Mouse (Mus musculus): ENCODE data around the gene Slc25a11. TPM values are rescaled to one million over a fixed set of nuclear protein-coding genes. Genes with fewer than 3 reads are reported as not detected.
A peak's percentile ranks its signal among the peaks of the same experiment; 100 is the strongest.

Gene Slc25a11
- polyA plus RNA-seq, 1 experiment from 2014 or later: 156 TPM

DNA sequence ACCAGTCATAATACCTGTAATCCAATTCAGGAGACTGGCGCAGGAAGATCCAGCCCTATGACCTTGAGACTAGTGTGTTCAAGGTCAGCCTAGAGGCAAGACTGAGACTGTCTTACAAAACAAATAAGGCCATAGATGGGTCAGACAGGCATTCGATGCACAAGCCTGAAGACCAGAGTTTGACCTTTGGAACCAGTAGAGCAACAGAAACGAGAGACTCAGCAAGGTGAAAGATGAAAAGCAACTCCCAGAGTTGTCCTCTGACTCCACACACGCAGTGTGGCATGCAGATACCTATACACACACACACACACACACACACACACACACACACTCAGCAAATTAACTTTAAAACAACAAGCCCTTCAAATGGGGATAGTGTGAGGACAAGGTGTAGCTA is 20.4 kb downstream of the Slc25a11 start:
- Histone ChIP-seq H3K27ac (no peak overlapping the region), H3K4me2 (no peak overlapping the region), H3K4me3 (no peak overlapping the region), H3K9ac (no peak overlapping the region), H3K36me3 (ENCODE audit: poor library complexity, severe bottlenecking) (no peaks in the 10 kb centered on the region), H3K27me3 (no peaks in the 10 kb centered on the region), H3K9me3 (replicated peaks) (no peaks in the 10 kb centered on the region), H3K4me1 (no peaks in the 10 kb centered on the region)
- 87% methylated on average over 4 of the region's 4 CpGs for WGBS
- ATAC-seq: no peak

DNA sequence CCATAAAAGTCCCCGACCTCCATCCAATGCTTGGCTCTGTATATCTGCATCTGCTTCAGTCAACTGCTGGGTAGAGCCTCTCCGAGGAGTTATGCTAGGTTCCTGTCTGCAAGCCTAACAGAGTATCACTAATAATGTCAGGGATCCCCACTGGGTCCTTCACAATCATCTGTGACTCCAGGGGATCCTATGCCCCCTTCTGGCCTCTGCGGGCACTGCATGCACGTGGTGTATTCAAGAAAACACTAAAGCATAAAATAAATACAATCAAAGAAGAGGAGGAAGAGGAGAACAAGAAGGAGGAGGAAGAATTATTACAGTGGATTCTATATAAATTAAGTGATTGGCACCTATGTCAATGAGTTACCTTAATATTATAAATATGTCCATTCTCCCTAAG is 21.8 kb downstream of the Slc25a11 start:
- H3K27ac ChIP-seq: no peak overlapping the region
- no peak overlapping the region for H3K9ac ChIP-seq
- H3K36me3 ChIP-seq (ENCODE audit: poor library complexity, severe bottlenecking): no peaks in the 10 kb centered on the region
- no peaks in the 10 kb centered on the region for H3K4me1 ChIP-seq
- no peaks in the 10 kb centered on the region for H3K9me3 ChIP-seq (replicated peaks)
- ATAC-seq: no peak
- no peaks in the 10 kb centered on the region for H3K27me3 ChIP-seq
- H3K4me2 ChIP-seq: no peak overlapping the region
- 52% methylated on average over 4 of the region's 4 CpGs for WGBS
- H3K4me3 ChIP-seq: no peak overlapping the region

GRCm38 (mm10) chr11:70623053-70623742 is 24.1 kb downstream of the Slc25a11 start:
- Histone ChIP-seq H3K27me3 (no peaks in the 10 kb centered on the region), H3K4me3 (no peak overlapping the region), H3K9me3 (replicated peaks) (no peaks in the 10 kb centered on the region), H3K27ac (no peak overlapping the region), H3K36me3 (ENCODE audit: poor library complexity, severe bottlenecking) (no peaks in the 10 kb centered on the region), H3K9ac (no peak overlapping the region), H3K4me2 (no peak overlapping the region), H3K4me1 (no peaks in the 10 kb centered on the region)
- WGBS: 85% methylated on average over 10 of the region's 10 CpGs
- no peak for ATAC-seq

DNA sequence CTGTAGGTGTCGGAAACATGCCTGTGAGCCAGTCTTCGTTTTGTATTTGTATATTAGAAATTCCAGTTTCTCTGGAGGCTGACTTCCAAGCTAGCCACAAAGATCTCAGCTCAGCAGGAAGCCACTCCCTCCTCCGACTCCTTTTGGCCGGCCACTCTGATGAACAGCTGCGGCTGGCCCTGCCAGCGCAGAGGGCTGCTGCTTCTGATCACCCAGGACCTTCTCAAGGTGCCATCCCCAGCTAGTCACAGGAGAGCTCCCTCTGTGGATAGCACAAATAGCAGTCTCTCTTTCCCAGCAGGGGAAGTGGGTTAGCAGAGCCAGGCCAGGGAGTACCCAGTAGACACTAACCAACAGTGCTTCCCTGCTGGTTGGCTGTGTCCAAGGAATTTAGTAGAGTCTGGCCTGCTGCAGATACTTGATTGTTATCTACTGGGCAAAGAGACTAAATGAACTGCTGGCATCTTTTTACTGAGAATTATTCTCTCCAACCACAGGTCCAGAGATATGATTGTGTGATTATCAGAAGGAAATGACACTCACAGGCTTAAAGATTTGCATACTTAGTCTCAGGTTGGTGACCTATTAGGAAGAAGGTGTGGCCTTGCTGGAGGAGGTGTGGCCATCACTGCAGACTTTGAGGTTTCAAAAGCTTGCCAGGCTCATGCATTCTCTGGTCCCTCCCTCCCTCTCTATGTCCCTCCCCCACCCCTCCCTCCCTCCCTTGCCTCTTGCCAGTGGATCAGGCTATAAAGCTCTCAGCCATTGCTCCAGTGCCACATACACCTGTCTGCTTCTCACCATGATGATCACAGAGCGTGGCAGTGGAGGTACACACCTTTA is 25.1 kb downstream of the Slc25a11 start:
- Histone ChIP-seq H3K4me3 (no peak overlapping the region), H3K27ac (no peak overlapping the region), H3K9me3 (replicated peaks) (no peaks in the 10 kb centered on the region), H3K4me2 (no peak overlapping the region), H3K36me3 (ENCODE audit: poor library complexity, severe bottlenecking) (no peaks in the 10 kb centered on the region), H3K4me1 (no peaks in the 10 kb centered on the region), H3K9ac (no peak overlapping the region; the same call in 1 of the 2 replicates), H3K27me3 (no peaks in the 10 kb centered on the region)
- ATAC-seq: no peak
- whole genome bisulfite sequencing: 45% methylated on average over 7 of the region's 7 CpGs

GRCm38 (mm10) chr11:70619101-70619500 is 28.2 kb downstream of the Slc25a11 start, which contains the start of gene Chrne:
Gene Chrne, minus strand, starts transcription at chr11:70619216.
- Histone ChIP-seq H3K9me3 (replicated peaks) (no peaks in the 10 kb centered on the region), H3K4me2 (no peak within 1 kb of the TSS), H3K9ac (no peak within 1 kb of the TSS), H3K4me1 (peaks cover 8% of the 10 kb centered on the region), H3K27ac (no peak within 1 kb of the TSS), H3K4me3 (no peak within 1 kb of the TSS), H3K36me3 (ENCODE audit: poor library complexity, severe bottlenecking) (no peaks in the 10 kb centered on the region), H3K27me3 (peaks cover 12% of the 10 kb centered on the region; the same call in 1 of the 2 replicates)
- 60% methylated on average over 1 of the region's 1 CpGs for WGBS
- ATAC-seq: no peak

DNA sequence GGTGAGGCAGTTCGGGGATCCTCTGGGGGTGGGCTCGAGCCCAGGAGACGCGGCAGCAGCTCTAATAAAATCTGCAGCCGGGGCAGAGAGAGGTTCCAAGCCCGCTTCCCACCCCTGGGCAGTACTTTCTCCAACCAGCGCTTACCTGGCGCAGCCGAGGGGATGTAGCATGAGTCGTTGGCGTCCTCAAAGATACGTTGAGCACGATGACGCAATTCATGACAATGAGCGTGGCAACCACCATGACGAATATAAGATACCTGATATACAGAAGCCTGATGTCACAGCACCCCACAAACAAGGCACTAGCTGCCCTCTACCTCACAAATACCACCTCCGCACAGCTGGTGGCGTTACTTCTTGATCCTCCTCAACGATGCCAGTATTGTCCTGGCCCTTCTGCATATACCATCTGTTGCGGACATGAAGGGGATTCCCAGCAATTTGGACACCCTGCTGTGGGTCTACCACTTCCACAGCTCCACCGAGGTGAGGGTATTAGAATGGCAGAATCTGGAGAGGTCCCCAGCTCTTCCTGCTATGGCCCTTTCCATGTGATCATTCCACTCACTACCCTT is 31.7 kb downstream of the Slc25a11 start, which contains the start of gene 4930544D05Rik:
Gene 4930544D05Rik (plus strand): TSS at position 333 of the 578 bp plus-strand sequence.
- H3K36me3 ChIP-seq (ENCODE audit: poor library complexity, severe bottlenecking): peaks cover 34% of the 10 kb centered on the region
- no peak within 1 kb of the TSS for H3K27ac ChIP-seq
- WGBS: 14% methylated on average over 21 of the region's 21 CpGs
- no peak for ATAC-seq
- H3K9me3 ChIP-seq (replicated peaks): no peaks in the 10 kb centered on the region
- H3K9ac ChIP-seq: peak within 1 kb of the TSS; percentile 51
- peak within 1 kb of the TSS; percentile 61 for H3K4me2 ChIP-seq
- H3K4me1 ChIP-seq: peaks cover 8% of the 10 kb centered on the region
- H3K27me3 ChIP-seq: peaks cover 12% of the 10 kb centered on the region; the same call in 1 of the 2 replicates
- H3K4me3 ChIP-seq: peak within 1 kb of the TSS; percentile 29

DNA sequence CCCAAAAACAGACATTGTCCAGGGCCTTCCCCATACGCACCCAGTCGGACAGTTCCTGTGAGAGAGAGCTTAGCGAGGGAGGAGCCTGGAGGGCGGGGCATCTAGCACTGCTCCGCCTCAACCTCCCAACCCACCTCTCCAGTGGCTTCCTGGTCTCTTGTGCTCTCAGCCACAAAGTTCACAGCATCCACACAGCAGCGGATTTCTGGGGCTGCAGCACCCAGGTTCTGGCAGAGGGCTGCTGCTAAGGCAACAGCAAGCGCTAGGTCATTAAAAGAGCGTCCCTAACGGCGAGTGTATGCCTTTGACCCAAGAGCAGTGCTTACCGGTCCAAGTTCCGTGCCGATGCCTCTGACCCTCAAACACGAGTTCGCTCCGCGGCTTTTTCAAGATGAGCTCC is 32.2 kb downstream of the Slc25a11 start:
- Histone ChIP-seq H3K27ac (no peak overlapping the region), H3K4me3 (peak overlapping the region; percentile 29), H3K9me3 (replicated peaks) (no peaks in the 10 kb centered on the region), H3K36me3 (ENCODE audit: poor library complexity, severe bottlenecking) (peaks cover 39% of the 10 kb centered on the region), H3K27me3 (peaks cover 12% of the 10 kb centered on the region; the same call in 1 of the 2 replicates), H3K4me2 (peak overlapping the region; percentile 61), H3K9ac (peak overlapping the region; percentile 51), H3K4me1 (peaks cover 8% of the 10 kb centered on the region)
- ATAC-seq: peak; percentile 51; the same call in 1 of the 2 replicates
- WGBS: 3% methylated on average over 17 of the region's 17 CpGs

GRCm38 (mm10) chr11:70612505-70612904 is 34.8 kb downstream of the Slc25a11 start:
- Histone ChIP-seq H3K4me3 (no peak overlapping the region), H3K4me2 (no peak overlapping the region), H3K4me1 (peaks cover 8% of the 10 kb centered on the region), H3K27ac (no peak overlapping the region), H3K36me3 (ENCODE audit: poor library complexity, severe bottlenecking) (peaks cover 65% of the 10 kb centered on the region), H3K27me3 (peaks cover 12% of the 10 kb centered on the region; the same call in 1 of the 2 replicates), H3K9me3 (replicated peaks) (no peaks in the 10 kb centered on the region), H3K9ac (no peak overlapping the region)
- ATAC-seq: no peak
- 80% methylated on average over 7 of the region's 7 CpGs for WGBS

GRCm38 (mm10) chr11:70610752-70611151 is 36.5 kb downstream of the Slc25a11 start:
- Histone ChIP-seq H3K4me3 (no peak overlapping the region), H3K27ac (no peak overlapping the region), H3K27me3 (peaks cover 4% of the 10 kb centered on the region; the same call in 1 of the 2 replicates), H3K4me1 (peaks cover 8% of the 10 kb centered on the region), H3K9me3 (replicated peaks) (no peaks in the 10 kb centered on the region), H3K36me3 (ENCODE audit: poor library complexity, severe bottlenecking) (peaks cover 82% of the 10 kb centered on the region), H3K4me2 (no peak overlapping the region), H3K9ac (no peak overlapping the region)
- WGBS: 84% methylated on average over 4 of the region's 4 CpGs
- ATAC-seq: no peak

- no peak for ATAC-seq
- 92% methylated on average over 26 of the region's 26 CpGs for WGBS
- no peaks in the 10 kb centered on the region for H3K9me3 ChIP-seq (replicated peaks)
- no peak overlapping the region for H3K27ac ChIP-seq
- H3K9ac ChIP-seq: no peak overlapping the region
- H3K36me3 ChIP-seq (ENCODE audit: poor library complexity, severe bottlenecking): peaks cover 98% of the 10 kb centered on the region
- H3K4me2 ChIP-seq: no peak overlapping the region
- no peaks in the 10 kb centered on the region for H3K4me1 ChIP-seq
- H3K27me3 ChIP-seq: no peaks in the 10 kb centered on the region
- no peak overlapping the region for H3K4me3 ChIP-seq
Observed at GRCm38 (mm10) chr11:70608381-70609066, 38.8 kb downstream of the Slc25a11 start.

GRCm38 (mm10) chr11:70607611-70608010 is 39.7 kb downstream of the Slc25a11 start:
- ATAC-seq: no peak
- Histone ChIP-seq H3K36me3 (ENCODE audit: poor library complexity, severe bottlenecking) (peaks cover 97% of the 10 kb centered on the region), H3K4me1 (no peaks in the 10 kb centered on the region), H3K4me3 (no peak overlapping the region), H3K9me3 (replicated peaks) (no peaks in the 10 kb centered on the region), H3K4me2 (no peak overlapping the region), H3K27ac (no peak overlapping the region), H3K9ac (no peak overlapping the region), H3K27me3 (no peaks in the 10 kb centered on the region)
- 87% methylated on average over 9 of the region's 9 CpGs for WGBS
